Comparison of ENCODE assay signal across 8 mouse cellular contexts in genomic region chr17:11664610-11665345, GRCm38 (mm10).
A peak's percentile ranks its signal among the peaks of the same experiment; 100 is the strongest.
DNase-seq lines count a peak whose midpoint lies in the region; ATAC-seq lines count a peak whose summit lies in the region.

No protein-coding gene starts in this region.

- H3K4me2 ChIP-seq in forebrain, embryonic 13.5 days: peak overlapping the region; percentile 54
- H3K4me2 ChIP-seq in kidney, embryonic 15.5 days: peak overlapping the region; percentile 49

- H3K9ac ChIP-seq in forebrain, embryonic 13.5 days: no peak overlapping the region
- H3K9ac ChIP-seq in kidney, embryonic 15.5 days: no peak overlapping the region

- no peaks in the 10 kb centered on the region for H3K36me3 ChIP-seq in forebrain, embryonic 13.5 days (ENCODE audit: poor library complexity, severe bottlenecking)
- no peaks in the 10 kb centered on the region for H3K36me3 ChIP-seq in kidney, embryonic 15.5 days

- H3K27ac ChIP-seq in forebrain, embryonic 13.5 days: no peak overlapping the region
- H3K27ac ChIP-seq in kidney, embryonic 15.5 days: no peak overlapping the region

- peak; percentile 73 for ATAC-seq in forebrain, embryonic 13.5 days
- ATAC-seq in kidney, embryonic 15.5 days (replicated peaks; ENCODE audit: low FRiP score): no peak

- peak; percentile 25 for DNase-seq in layer of hippocampus, adult 9-11 months
- DNase-seq in layer of hippocampus, postnatal 36 days: no peak
- peak; percentile 53 for DNase-seq in retina, adult 2 months (ENCODE audit: low read depth, low spot score)
- no peak for DNase-seq in liver
- no peak for DNase-seq in right cerebral cortex, postnatal 14 days
- no peak for DNase-seq in urinary bladder, postnatal 10 days (ENCODE audit: low spot score)

- no peaks in the 10 kb centered on the region for H3K9me3 ChIP-seq in forebrain, embryonic 13.5 days (replicated peaks)
- no peaks in the 10 kb centered on the region for H3K9me3 ChIP-seq in kidney, embryonic 15.5 days (replicated peaks)

- peaks cover 11% of the 10 kb centered on the region for H3K4me1 ChIP-seq in forebrain, embryonic 13.5 days
- H3K4me1 ChIP-seq in kidney, embryonic 15.5 days: peaks cover 10% of the 10 kb centered on the region

- H3K4me3 ChIP-seq in forebrain, embryonic 13.5 days: peak overlapping the region; percentile 28
- H3K4me3 ChIP-seq in kidney, embryonic 15.5 days (replicated peaks): peak overlapping the region; percentile 17; the same call in 1 of the 2 replicates

- H3K27me3 ChIP-seq in forebrain, embryonic 13.5 days: 0 out of 2 replicates have a peak, but pooled peaks cover 3% of the 10 kb centered on the region
- H3K27me3 ChIP-seq in kidney, embryonic 15.5 days: no peaks in the 10 kb centered on the region

- WGBS in forebrain, embryonic 13.5 days: 28% methylated on average over 20 of the region's 20 CpGs
- 34% methylated on average over 20 of the region's 20 CpGs for WGBS in kidney, embryonic 15.5 days

Comparison
In these comparisons a context has a peak if more than half of its experiments do, and no peak if none do; other contexts are left out.
1. DNase-seq: peak in layer of hippocampus, adult 9-11 months (single experiment) and retina, adult 2 months (single experiment); none in layer of hippocampus, postnatal 36 days (0 of 2), liver (single experiment), right cerebral cortex, postnatal 14 days (single experiment) and urinary bladder, postnatal 10 days (single experiment).